Mouse (Mus musculus) myocyte (in vitro differentiated cells): ENCODE results near the gene Rab24.

Source experiments
- CEBPB ChIP-seq: IDR thresholded peaks from 2 replicates; pipeline ENCODE4 v1.6.1; 2011; ENCODE audit warnings: mild to moderate bottlenecking, moderate library complexity; ENCODE audit not compliant: poor library complexity, insufficient read depth, severe bottlenecking
- MAX ChIP-seq: IDR thresholded peaks from one replicate; pipeline ENCODE4 v1.6.1; 2011; ENCODE audit warnings: low read depth, mild to moderate bottlenecking, control low read depth
- POLR2A ChIP-seq: IDR thresholded peaks from one replicate; pipeline ENCODE4 v1.6.1; 2011; ENCODE audit warnings: low read depth, mild to moderate bottlenecking, control low read depth, moderate library complexity; ENCODE audit not compliant: insufficient read length
- POLR2AphosphoS2 ChIP-seq: IDR thresholded peaks from one replicate; pipeline ENCODE4 v1.6.1; 2011; ENCODE audit warnings: low read depth, control low read depth; ENCODE audit not compliant: insufficient read length
- REST ChIP-seq: IDR thresholded peaks from one replicate; pipeline ENCODE4 v1.6.1; 2011; ENCODE audit warnings: mild to moderate bottlenecking, control low read depth, moderate library complexity; ENCODE audit not compliant: insufficient read depth, insufficient read length
- SRF ChIP-seq: IDR thresholded peaks from one replicate; pipeline ENCODE4 v1.6.1; 2011; ENCODE audit warnings: low read depth; ENCODE audit not compliant: control insufficient read depth, insufficient read length
- TCF12 ChIP-seq: IDR thresholded peaks from one replicate; pipeline ENCODE4 v1.6.1; 2011; ENCODE audit warnings: mild to moderate bottlenecking, control low read depth; ENCODE audit not compliant: poor library complexity, insufficient read depth, severe bottlenecking
- USF1 ChIP-seq: IDR thresholded peaks from one replicate; pipeline ENCODE4 v1.6.1; 2011; ENCODE audit warnings: low read depth, mild to moderate bottlenecking, control low read depth, moderate library complexity

GRCm38 (mm10) chr13:55277203-55277602, 44.5 kb downstream of the Rab24 start:
- TF ChIP-seq POLR2A (no peak), POLR2AphosphoS2 (no peak), REST (no peak), TCF12 (no peak), USF1 (no peak), MAX (no peak), SRF (no peak), CEBPB (no peak)
